17 mouse cellular contexts compared by ENCODE assay signal in the genomic region with DNA sequence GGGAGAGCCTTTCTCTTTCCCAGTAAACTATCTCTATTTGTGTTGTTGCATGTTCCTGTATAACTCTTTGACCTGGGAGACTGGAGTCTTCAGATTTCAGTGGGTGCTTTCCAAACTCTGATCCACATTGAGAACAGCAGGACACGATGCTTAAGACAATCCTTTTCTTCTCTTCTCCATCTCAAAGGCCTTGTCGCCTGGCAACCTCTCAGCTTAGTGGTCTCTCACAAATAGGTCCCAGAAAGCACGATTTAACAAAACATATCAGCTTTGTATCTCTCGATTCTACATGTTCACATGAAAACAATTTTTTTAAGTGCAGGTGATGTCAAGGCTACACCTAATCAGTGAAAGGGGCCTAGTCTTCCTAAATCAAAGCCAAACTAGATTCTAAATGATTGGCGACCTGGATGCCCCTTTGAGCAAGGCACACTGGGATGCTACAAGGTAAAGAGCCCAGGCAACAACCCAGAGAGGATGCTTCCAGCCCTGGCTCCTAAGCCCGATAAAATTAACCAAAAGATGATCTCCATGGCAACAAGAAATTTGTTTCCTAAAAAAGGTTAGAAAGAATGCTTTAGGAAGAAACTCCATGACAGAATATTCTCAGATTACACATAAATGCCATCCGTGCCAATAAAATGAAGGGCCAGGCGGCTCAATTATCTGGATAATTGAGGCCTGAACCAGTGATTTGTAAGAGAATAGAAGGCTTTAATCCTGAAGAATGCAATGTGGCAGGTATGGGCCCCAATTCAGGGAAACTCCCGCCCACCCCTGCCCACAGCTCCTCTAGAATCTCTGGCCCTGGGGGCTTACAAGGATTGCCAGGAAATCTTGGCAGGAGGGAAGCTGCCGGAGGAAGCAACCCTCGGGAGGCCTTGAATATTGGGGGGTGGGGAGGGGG.
A peak's percentile ranks its signal among the peaks of the same experiment; 100 is the strongest.
DNase-seq lines count a peak whose midpoint lies in the region; ATAC-seq and TF ChIP-seq lines count a peak whose summit lies in the region.
"Had no signal": no experiment of that assay in that cellular context is flagged by ENCODE, and none has a peak within 500 bp of the region (broad histone marks: within the 10 kb centered on the region; RNA-seq: fewer than 3 reads in every experiment).

No protein-coding gene starts in this region.

- H3K4me2 ChIP-seq in forebrain, embryonic 12.5 days = peak overlapping the region; percentile 8; the same call in 1 of the 2 replicates
- no peak overlapping the region for H3K4me2 ChIP-seq in midbrain, postnatal 0 days (ENCODE audit: low read depth, low read length, poor library complexity, severe bottlenecking)
- H3K4me2 ChIP-seq: embryonic facial prominence, embryonic 12.5 days; heart, embryonic 12.5 days; limb, embryonic 12.5 days had no signal

- no peak for TF ChIP-seq CTCF in left cerebral cortex, adult 2 months (IDR thresholded peaks at IDR 0.05)
- no peak for TF ChIP-seq CTCF in midbrain, postnatal 0 days (IDR thresholded peaks at IDR 0.05)
- TF ChIP-seq CTCF in cerebellum, adult 2 months (IDR thresholded peaks at IDR 0.05; ENCODE audit: borderline replicate concordance, insufficient read depth, low read depth, low read length) = no peak

- 7% methylated on average over 11 of the region's 11 CpGs for WGBS in forebrain, embryonic 12.5 days
- 14% methylated on average over 11 of the region's 11 CpGs for WGBS in midbrain, postnatal 0 days
- WGBS in cerebellum, adult 2 months = 55% methylated on average over 11 of the region's 11 CpGs

- intact Hi-C loops in left cerebral cortex, adult 2 months (cut with DNase I) = loop anchor here (10.0 kb wide), 1 partner anchor 431 kb away; no protein-coding TSS in a partner anchor

- no peak overlapping the region for H3K9ac ChIP-seq in forebrain, embryonic 12.5 days
- H3K9ac ChIP-seq in midbrain, postnatal 0 days (replicated peaks; ENCODE audit: low read length, poor library complexity, severe bottlenecking) = no peak overlapping the region
- H3K9ac ChIP-seq: embryonic facial prominence, embryonic 12.5 days; heart, embryonic 12.5 days; limb, embryonic 12.5 days had no signal

- H3K27ac ChIP-seq in left cerebral cortex, adult 2 months = peak overlapping the region; percentile 58
- peak overlapping the region; percentile 68 for H3K27ac ChIP-seq in forebrain, embryonic 12.5 days
- peak overlapping the region; percentile 70 for H3K27ac ChIP-seq in midbrain, postnatal 0 days (ENCODE audit: low read depth, low read length)
- H3K27ac ChIP-seq in cerebellum, adult 2 months (ENCODE audit: insufficient read depth, low read length) = no peak overlapping the region
- H3K27ac ChIP-seq: embryonic facial prominence, embryonic 12.5 days; limb, embryonic 12.5 days; macrophage had no signal

- no peaks in the 10 kb centered on the region for H3K9me3 ChIP-seq in forebrain, embryonic 12.5 days
- no peaks in the 10 kb centered on the region for H3K9me3 ChIP-seq in midbrain, postnatal 0 days (ENCODE audit: low read length)
- H3K9me3 ChIP-seq: embryonic facial prominence, embryonic 12.5 days; limb, embryonic 12.5 days had no signal

- peaks cover 15% of the 10 kb centered on the region for H3K27me3 ChIP-seq in forebrain, embryonic 12.5 days
- 0 out of 2 replicates have a peak, but pooled peaks cover 3% of the 10 kb centered on the region for H3K27me3 ChIP-seq in midbrain, postnatal 0 days (ENCODE audit: insufficient read depth, low read length)
- no peaks in the 10 kb centered on the region for H3K27me3 ChIP-seq in cerebellum, adult 2 months (ENCODE audit: control insufficient read depth, insufficient read depth, low read length)
- H3K27me3 ChIP-seq: heart, embryonic 12.5 days had no signal

- H3K4me1 ChIP-seq in forebrain, embryonic 12.5 days = peaks cover 40% of the 10 kb centered on the region
- peaks cover 11% of the 10 kb centered on the region for H3K4me1 ChIP-seq in midbrain, postnatal 0 days (ENCODE audit: insufficient read depth, low read length)
- no peaks in the 10 kb centered on the region for H3K4me1 ChIP-seq in cerebellum, adult 2 months (ENCODE audit: control insufficient read depth, insufficient read depth, low read length)

- TF ChIP-seq POLR2A in cerebellum, adult 2 months (IDR thresholded peaks at IDR 0.05; ENCODE audit: borderline replicate concordance, insufficient read depth, low read length) = no peak

- ATAC-seq in forebrain, embryonic 12.5 days (ENCODE audit: low FRiP score) = peak; percentile 64; the same call in 1 of the 2 replicates
- ATAC-seq in midbrain, postnatal 0 days (ENCODE audit: low FRiP score) = no peak
- ATAC-seq: intestine, postnatal 0 days had no signal

- H3K36me3 ChIP-seq in forebrain, embryonic 12.5 days (replicated peaks) = no peaks in the 10 kb centered on the region
- H3K36me3 ChIP-seq in midbrain, postnatal 0 days (ENCODE audit: insufficient read depth, low read length) = no peaks in the 10 kb centered on the region
- H3K36me3 ChIP-seq: embryonic facial prominence, embryonic 12.5 days; heart, embryonic 12.5 days; limb, embryonic 12.5 days had no signal

- DNase-seq in left cerebral cortex, adult 2 months (ENCODE audit: extremely low spot score in 1 of 2, low spot score in 2 of 2) = no peak
- DNase-seq in left cerebral cortex, adult 11 months (ENCODE audit: low spot score) = no peak
- DNase-seq in brain, adult 2 months (ENCODE audit: low read depth, low spot score) = peak; percentile 57
- peak; percentile 41 for DNase-seq in midbrain, postnatal 0 days (ENCODE audit: low spot score)
- DNase-seq in cerebellum, adult 2 months = no peak
- DNase-seq in cerebellum, adult 11 months = no peak
- DNase-seq: adrenal gland, postnatal 25 days; cerebellum, adult 18-20 months; gastrocnemius, postnatal 14 days; layer of hippocampus, adult 9-11 months; thymus, postnatal 4 days had no signal

- H3K4me3 ChIP-seq in left cerebral cortex, adult 2 months = no peak overlapping the region
- H3K4me3 ChIP-seq in forebrain, embryonic 12.5 days (replicated peaks) = no peak overlapping the region
- H3K4me3 ChIP-seq in midbrain, postnatal 0 days (ENCODE audit: low read depth, low read length) = no peak overlapping the region
- H3K4me3 ChIP-seq in cerebellum, adult 2 months (replicated peaks; ENCODE audit: insufficient read depth, low read depth, low read length) = no peak overlapping the region
- H3K4me3 ChIP-seq: embryonic facial prominence, embryonic 12.5 days; heart, embryonic 12.5 days; limb, embryonic 12.5 days had no signal

Comparison
In these comparisons a context has a peak if more than half of its experiments do, and no peak if none do; other contexts are left out.
1. DNase-seq: peak in brain, adult 2 months (single experiment) and midbrain, postnatal 0 days (single experiment); none in left cerebral cortex, adult 2 months (0 of 2), left cerebral cortex, adult 11 months (single experiment), cerebellum, adult 2 months (0 of 2) and cerebellum, adult 11 months (single experiment).